Mouse (Mus musculus) kidney, adult 11 months (tissue): ENCODE data around the gene L3hypdh.

ENCODE experiments used
- DNase-seq: peaks from one replicate; pipeline ENCODE4 v3.0.0; 2022

L3hypdh gene

GRCm38 (mm10) chr12:72085329-72086165 lies at the start of gene L3hypdh, which contains the start of gene Jkamp:
L3hypdh (minus strand) TSS chr12:72085439.
Jkamp (plus strand) TSS chr12:72085589.
- DNase-seq = peak; percentile 100

GRCm38 (mm10) chr12:72129203-72129602 lies 44.0 kb upstream of the L3hypdh start:
- DNase-seq = no peak

- no peak for DNase-seq
These were observed 30.6 kb upstream of the L3hypdh start for GRCm38 (mm10) chr12:72115686-72116345.

- DNase-seq = no peak
These were observed 29.9 kb upstream of the L3hypdh start for GRCm38 (mm10) chr12:72115126-72115525.

- DNase-seq = peak; percentile 33
These were observed 19.5 kb upstream of the L3hypdh start for GRCm38 (mm10) chr12:72104525-72105281.

- DNase-seq = no peak
These were observed 18.8 kb upstream of the L3hypdh start for GRCm38 (mm10) chr12:72104027-72104426.

- DNase-seq = no peak
These were observed 17.5 kb upstream of the L3hypdh start for GRCm38 (mm10) chr12:72102776-72103175.

GRCm38 (mm10) chr12:72096966-72097365 lies 11.7 kb upstream of the L3hypdh start:
- DNase-seq = no peak

- DNase-seq = no peak
These were observed 4.6 kb upstream of the L3hypdh start for GRCm38 (mm10) chr12:72089802-72090201.

GRCm38 (mm10) chr12:72086166-72086825 lies 1.1 kb upstream of the L3hypdh start:
- DNase-seq = peak; percentile 27

GRCm38 (mm10) chr12:72085024-72085328 lies 263 bp downstream of the L3hypdh start:
- no peak for DNase-seq

- DNase-seq = peak; percentile 91
These were observed 797 bp downstream of the L3hypdh start for GRCm38 (mm10) chr12:72084261-72085023.

GRCm38 (mm10) chr12:72083265-72083664 lies 2.0 kb downstream of the L3hypdh start:
- DNase-seq = no peak

- DNase-seq = peak; percentile 42
These were observed 2.9 kb downstream of the L3hypdh start for GRCm38 (mm10) chr12:72082370-72082769.

- DNase-seq = no peak
These were observed 3.3 kb downstream of the L3hypdh start for GRCm38 (mm10) chr12:72081961-72082360.

GRCm38 (mm10) chr12:72078248-72078647 lies 7.0 kb downstream of the L3hypdh start:
- peak; percentile 63 for DNase-seq

- peak; percentile 64 for DNase-seq
These were observed 14.6 kb downstream of the L3hypdh start, which contains the start of gene Gpr135 for GRCm38 (mm10) chr12:72070327-72071269. Gpr135 (minus strand) TSS chr12:72071125.

GRCm38 (mm10) chr12:72069626-72070326 lies 15.5 kb downstream of the L3hypdh start:
- no peak for DNase-seq

GRCm38 (mm10) chr12:72057780-72058179 lies 27.5 kb downstream of the L3hypdh start:
- no peak for DNase-seq

- no peak for DNase-seq
These were observed 31.4 kb downstream of the L3hypdh start for GRCm38 (mm10) chr12:72053851-72054250.
